Mouse (Mus musculus): Measurements from ENCODE around the gene Gm47985. TPM values are rescaled to one million over a fixed set of nuclear protein-coding genes. Genes with fewer than 3 reads are reported as not detected.
"Not testable (repeated sequence)": the region's sequence is repeated elsewhere in the genome, so short reads cannot be mapped to it uniquely, and the experiment has no call there.

Gene Gm47985
- polyA plus RNA-seq, 1 experiment from 2014 or later, result 0.14 TPM

DNA sequence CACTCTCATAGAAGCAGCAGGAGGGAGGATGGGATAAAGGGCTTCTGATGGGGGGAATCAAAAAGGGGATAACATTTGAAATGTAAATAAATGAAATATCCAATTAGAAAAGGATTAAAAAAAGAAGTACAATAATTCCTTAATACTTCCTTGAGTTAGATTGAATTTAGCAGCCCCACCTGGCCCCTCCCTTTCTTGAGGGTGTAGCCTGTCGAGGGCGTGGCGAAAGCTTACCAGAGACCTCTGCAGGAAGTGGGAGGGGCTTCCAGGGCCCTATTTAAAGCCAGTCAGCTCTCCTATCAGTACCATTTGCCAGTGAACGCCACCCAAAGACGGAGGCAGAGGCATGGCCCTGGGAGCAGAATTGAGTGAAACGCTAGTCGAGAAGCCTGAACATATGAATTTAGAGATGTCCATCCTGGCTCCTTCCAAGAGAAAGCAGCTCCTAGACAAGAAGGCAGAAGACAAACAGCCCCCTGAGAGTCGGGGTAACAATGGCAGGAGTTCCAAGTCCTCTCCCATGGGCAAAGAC lies 27.6 kb downstream of the Gm47985 start, which contains the start of gene Gm47996:
TSS of gene Gm47996 (plus strand) at position 308 of the 532 bp plus-strand sequence.
- not testable (repeated sequence) for H3K27ac ChIP-seq (replicated peaks); H3K36me3 ChIP-seq; H3K27me3 ChIP-seq; H3K4me2 ChIP-seq; H3K4me1 ChIP-seq (replicated peaks); H3K4me3 ChIP-seq; ATAC-seq (ENCODE audit: low read depth); H3K9me3 ChIP-seq; H3K9ac ChIP-seq
- 94% methylated on average over 4 of the region's 8 CpGs for WGBS

DNA sequence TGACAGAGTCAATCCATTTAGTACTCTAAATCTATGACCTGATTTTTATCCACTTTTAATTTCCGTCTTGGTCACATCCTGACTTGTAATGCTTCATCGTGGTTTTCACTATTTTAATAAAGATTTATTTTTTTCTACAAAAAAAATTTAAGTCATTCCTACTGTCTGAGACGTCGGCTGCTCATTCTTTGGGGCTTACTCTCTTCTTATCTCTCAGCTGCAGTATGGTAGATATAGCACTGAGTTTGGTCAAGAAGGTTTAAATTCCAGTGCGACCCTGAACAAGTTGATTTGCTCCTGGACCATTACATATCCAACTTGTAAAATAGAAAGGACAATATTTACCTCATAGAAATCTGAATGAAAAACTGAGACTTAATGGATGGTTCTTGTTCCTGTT lies 29.3 kb downstream of the Gm47985 start:
- ATAC-seq (ENCODE audit: low read depth); H3K4me3 ChIP-seq: not testable (repeated sequence)

DNA sequence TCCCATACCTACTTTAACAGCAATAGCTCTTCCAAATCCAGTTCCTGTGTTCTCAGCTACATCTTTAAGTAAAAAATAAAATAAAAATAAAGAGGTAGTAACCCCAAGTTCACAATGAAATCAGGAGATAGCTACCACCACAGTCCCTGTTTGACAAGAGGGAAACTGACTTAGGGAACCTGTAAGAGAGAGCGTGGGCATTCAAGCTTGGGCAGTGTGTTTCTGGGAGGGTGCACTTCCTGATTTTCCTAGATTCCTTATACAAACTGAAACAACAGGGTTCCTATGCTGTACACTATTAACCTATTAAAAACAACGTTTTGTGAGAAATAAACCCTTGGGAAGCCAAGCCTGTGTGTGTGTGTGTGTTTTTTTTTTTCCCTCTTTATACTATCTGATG lies 32.5 kb downstream of the Gm47985 start:
- H3K4me2 ChIP-seq, result no peak overlapping the region
- 72% methylated on average over 2 of the region's 2 CpGs for WGBS
- no peak for ATAC-seq (ENCODE audit: low read depth)
- H3K27me3 ChIP-seq, result no peaks in the 10 kb centered on the region
- no peaks in the 10 kb centered on the region for H3K9me3 ChIP-seq
- no peak overlapping the region for H3K27ac ChIP-seq (replicated peaks)
- H3K9ac ChIP-seq, result no peak overlapping the region
- no peak overlapping the region for H3K4me3 ChIP-seq
- no peaks in the 10 kb centered on the region for H3K4me1 ChIP-seq (replicated peaks)
- H3K36me3 ChIP-seq, result no peaks in the 10 kb centered on the region

More for the DNA sequence above, 29.3 kb downstream of the Gm47985 start:
- 93% methylated on average over 5 of the region's 5 CpGs for WGBS
- not testable (repeated sequence) for H3K9me3 ChIP-seq; H3K9ac ChIP-seq; H3K27me3 ChIP-seq; H3K27ac ChIP-seq (replicated peaks); H3K4me2 ChIP-seq; H3K4me1 ChIP-seq (replicated peaks); H3K36me3 ChIP-seq

DNA sequence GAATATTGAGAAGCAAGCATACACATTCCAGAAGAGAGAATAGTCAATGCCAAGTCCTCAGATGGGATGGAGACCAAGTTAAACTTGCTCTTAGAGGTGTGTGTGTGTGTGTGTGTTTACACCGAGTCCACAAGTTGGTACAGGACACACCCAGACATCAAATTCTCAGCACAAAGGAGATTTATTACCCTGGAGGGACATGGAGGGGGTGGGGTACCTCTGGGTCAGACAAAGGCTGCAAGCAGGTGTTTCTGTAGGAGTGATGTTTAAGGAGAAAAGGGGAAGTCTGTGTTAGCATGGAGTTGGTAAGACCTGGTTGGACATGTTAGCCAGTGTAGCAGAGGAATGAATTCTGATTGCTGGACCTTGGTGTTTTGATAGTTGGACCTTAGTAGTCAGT lies 33.6 kb downstream of the Gm47985 start:
- Histone ChIP-seq H3K27ac (replicated peaks) (no peak overlapping the region), H3K36me3 (no peaks in the 10 kb centered on the region), H3K4me3 (no peak overlapping the region), H3K9ac (no peak overlapping the region), H3K4me1 (replicated peaks) (no peaks in the 10 kb centered on the region), H3K9me3 (no peaks in the 10 kb centered on the region), H3K4me2 (no peak overlapping the region), H3K27me3 (no peaks in the 10 kb centered on the region)
- ATAC-seq (ENCODE audit: low read depth), result no peak
- 54% methylated on average over 1 of the region's 1 CpGs for WGBS

DNA sequence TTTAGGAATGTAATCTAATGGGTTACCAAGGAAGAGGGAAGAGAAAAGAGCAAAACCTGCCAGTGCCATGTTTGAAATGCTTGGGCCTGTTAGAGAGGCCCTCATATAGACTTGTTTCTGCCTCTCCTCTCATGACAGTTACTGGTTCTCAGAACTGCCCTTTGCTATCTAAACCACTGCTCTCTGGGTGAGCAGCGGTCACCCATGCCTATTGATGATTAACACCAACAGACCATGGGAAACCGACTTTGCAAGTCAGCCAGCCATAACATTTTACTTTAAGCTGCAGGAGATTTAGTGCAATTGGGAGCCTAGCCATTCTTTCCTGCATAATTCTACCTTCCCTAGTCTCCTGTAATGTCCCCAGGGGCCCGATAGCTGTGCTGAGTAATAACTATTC lies 34.1 kb downstream of the Gm47985 start:
- H3K4me1 ChIP-seq (replicated peaks), result no peaks in the 10 kb centered on the region
- 62% methylated on average over 3 of the region's 3 CpGs for WGBS
- ATAC-seq (ENCODE audit: low read depth), result no peak

DNA sequence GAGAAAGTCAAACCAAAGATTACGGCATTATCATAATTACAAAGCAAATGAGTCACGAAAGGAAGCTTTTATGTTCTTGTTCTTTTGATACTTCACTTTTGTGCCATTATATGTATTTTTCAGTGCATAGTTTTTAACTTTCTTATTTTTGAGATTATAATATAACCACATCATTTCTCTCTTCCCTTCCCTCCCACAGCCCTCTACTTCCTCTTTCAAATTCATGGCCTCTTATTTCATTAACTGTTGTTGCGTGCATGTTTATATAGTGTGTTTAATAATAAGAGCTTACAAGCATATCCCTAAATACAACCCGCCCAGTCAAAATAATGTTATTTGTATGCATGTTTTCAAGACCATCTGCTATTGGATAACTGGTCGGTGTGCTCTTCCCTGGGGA lies 36.7 kb downstream of the Gm47985 start:
- no peak overlapping the region for H3K9ac ChIP-seq
- no peak overlapping the region for H3K4me2 ChIP-seq
- no peaks in the 10 kb centered on the region for H3K27me3 ChIP-seq
- H3K27ac ChIP-seq (replicated peaks), result no peak overlapping the region
- H3K36me3 ChIP-seq, result no peaks in the 10 kb centered on the region
- H3K4me3 ChIP-seq, result no peak overlapping the region
- H3K9me3 ChIP-seq, result no peaks in the 10 kb centered on the region
- no peaks in the 10 kb centered on the region for H3K4me1 ChIP-seq (replicated peaks)
- WGBS, result 94% methylated on average over 5 of the region's 5 CpGs
- ATAC-seq (ENCODE audit: low read depth), result no peak

More for the DNA sequence above, 34.1 kb downstream of the Gm47985 start:
- H3K4me2 ChIP-seq, result no peak overlapping the region
- H3K9me3 ChIP-seq, result no peaks in the 10 kb centered on the region
- H3K4me3 ChIP-seq, result no peak overlapping the region
- no peaks in the 10 kb centered on the region for H3K36me3 ChIP-seq
- no peak overlapping the region for H3K27ac ChIP-seq (replicated peaks)
- H3K27me3 ChIP-seq, result no peaks in the 10 kb centered on the region
- no peak overlapping the region for H3K9ac ChIP-seq

DNA sequence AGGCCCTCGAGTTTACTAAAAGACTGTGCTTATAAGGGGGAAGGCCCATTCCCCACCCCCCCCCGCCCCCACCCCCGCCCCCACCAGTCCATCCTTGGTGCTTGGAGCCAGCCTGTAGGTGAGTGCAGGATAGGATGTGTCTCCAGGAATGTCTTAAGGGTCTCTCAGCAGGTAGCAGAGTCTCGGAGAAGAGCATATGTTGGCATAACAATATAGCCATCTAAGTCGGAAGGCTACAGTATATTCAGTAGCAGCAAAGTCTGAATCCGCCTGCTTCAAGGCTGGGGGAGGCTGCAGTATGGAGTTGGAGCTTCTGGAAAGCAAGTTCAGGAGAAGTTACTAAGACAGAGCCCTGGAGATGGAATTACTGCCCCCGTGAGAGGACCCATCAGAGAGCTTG lies 37.8 kb downstream of the Gm47985 start:
- Histone ChIP-seq H3K27ac (replicated peaks) (no peak overlapping the region), H3K36me3 (no peaks in the 10 kb centered on the region), H3K27me3 (no peaks in the 10 kb centered on the region), H3K9me3 (no peaks in the 10 kb centered on the region), H3K9ac (no peak overlapping the region), H3K4me2 (no peak overlapping the region), H3K4me1 (replicated peaks) (no peaks in the 10 kb centered on the region), H3K4me3 (no peak overlapping the region)
- 69% methylated on average over 7 of the region's 7 CpGs for WGBS
- no peak for ATAC-seq (ENCODE audit: low read depth)

DNA sequence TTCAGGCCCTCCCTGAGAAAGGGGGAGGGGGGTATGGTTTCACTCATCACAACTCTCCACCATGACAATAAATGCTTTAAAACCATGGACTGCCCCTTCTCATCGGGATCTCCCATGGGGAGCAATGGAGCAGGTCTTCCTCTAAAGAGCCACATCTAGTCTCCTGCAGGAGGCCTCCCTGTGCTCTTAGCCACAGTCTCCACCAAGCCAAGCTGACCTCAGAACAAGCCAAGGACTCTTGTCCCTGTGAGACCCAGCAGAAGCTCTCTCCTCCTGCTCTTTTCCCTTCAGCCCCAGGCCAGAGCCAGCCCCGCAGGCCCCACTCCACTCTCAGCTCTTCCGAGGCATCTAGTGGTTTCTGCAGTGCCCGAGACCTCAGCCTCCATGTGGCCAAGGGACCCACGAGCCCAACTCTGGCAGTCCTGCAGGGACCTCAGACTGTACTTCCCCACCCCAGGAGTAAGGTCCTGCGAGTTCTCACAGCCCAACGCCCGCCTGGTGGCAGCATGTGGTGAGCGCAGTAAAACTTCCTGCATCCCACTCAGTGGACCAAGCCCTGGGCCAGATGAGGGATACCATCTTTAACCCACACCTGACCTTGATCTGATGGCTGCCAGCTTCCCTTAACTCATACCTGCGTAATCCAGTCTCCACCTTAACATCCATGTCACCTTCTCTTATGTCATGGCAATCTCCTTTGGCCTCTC lies 40.4 kb downstream of the Gm47985 start:
- no peaks in the 10 kb centered on the region for H3K9me3 ChIP-seq
- no peak overlapping the region for H3K27ac ChIP-seq (replicated peaks)
- WGBS, result 88% methylated on average over 10 of the region's 10 CpGs
- H3K27me3 ChIP-seq, result no peaks in the 10 kb centered on the region
- H3K4me3 ChIP-seq, result no peak overlapping the region
- H3K36me3 ChIP-seq, result no peaks in the 10 kb centered on the region
- ATAC-seq (ENCODE audit: low read depth), result no peak
- H3K4me2 ChIP-seq, result no peak overlapping the region
- H3K9ac ChIP-seq, result no peak overlapping the region
- H3K4me1 ChIP-seq (replicated peaks), result no peaks in the 10 kb centered on the region

DNA sequence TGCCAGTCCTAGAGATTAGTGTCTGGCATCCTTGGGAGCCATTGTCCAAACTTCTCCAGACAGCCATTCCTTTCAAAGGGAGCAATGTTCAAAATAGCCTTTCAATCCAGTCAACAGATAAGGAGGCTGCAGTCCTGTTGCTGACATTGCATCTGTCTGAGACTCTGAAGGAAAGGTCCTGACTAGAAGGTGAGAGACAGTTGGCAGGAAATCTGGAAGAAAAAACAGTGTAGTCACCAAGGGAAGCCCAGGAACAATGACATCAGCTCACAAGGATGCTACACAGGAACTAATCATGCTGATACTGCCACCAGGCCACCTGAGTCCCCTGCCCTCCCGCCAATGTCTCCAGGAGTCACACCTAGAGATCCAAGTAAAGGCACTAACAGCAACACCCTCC lies 41.0 kb downstream of the Gm47985 start:
- no peak overlapping the region for H3K4me2 ChIP-seq
- 81% methylated on average over 1 of the region's 1 CpGs for WGBS
- H3K27me3 ChIP-seq, result no peaks in the 10 kb centered on the region
- ATAC-seq (ENCODE audit: low read depth), result no peak
- H3K9ac ChIP-seq, result no peak overlapping the region
- no peak overlapping the region for H3K27ac ChIP-seq (replicated peaks)
- H3K36me3 ChIP-seq, result no peaks in the 10 kb centered on the region
- no peak overlapping the region for H3K4me3 ChIP-seq
- no peaks in the 10 kb centered on the region for H3K9me3 ChIP-seq
- no peaks in the 10 kb centered on the region for H3K4me1 ChIP-seq (replicated peaks)

DNA sequence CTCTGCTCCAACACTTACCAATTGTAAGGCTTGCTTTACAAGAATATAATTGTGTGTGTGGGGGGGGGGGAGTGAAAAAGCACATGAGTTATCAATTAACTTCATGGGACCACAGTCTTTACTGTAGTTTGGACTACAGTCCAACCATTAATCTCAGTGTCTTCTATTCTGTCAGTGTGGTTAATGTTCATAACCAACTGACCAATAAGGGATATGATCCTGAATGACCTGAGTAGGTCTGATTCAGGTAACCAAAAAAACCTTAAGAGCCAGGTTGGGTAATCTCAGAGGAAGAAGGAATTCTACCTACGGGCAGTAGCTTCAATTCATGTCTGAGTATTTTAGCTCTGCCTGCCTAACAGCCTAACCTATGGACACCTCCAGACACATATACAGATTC lies 42.2 kb downstream of the Gm47985 start:
- no peaks in the 10 kb centered on the region for H3K27me3 ChIP-seq
- no peaks in the 10 kb centered on the region for H3K9me3 ChIP-seq
- no peak overlapping the region for H3K4me3 ChIP-seq
- no peaks in the 10 kb centered on the region for H3K36me3 ChIP-seq
- no peak overlapping the region for H3K4me2 ChIP-seq
- H3K4me1 ChIP-seq (replicated peaks), result no peaks in the 10 kb centered on the region
- no peak for ATAC-seq (ENCODE audit: low read depth)
- no peak overlapping the region for H3K9ac ChIP-seq
- no peak overlapping the region for H3K27ac ChIP-seq (replicated peaks)
- WGBS, result 93% methylated on average over 1 of the region's 1 CpGs

DNA sequence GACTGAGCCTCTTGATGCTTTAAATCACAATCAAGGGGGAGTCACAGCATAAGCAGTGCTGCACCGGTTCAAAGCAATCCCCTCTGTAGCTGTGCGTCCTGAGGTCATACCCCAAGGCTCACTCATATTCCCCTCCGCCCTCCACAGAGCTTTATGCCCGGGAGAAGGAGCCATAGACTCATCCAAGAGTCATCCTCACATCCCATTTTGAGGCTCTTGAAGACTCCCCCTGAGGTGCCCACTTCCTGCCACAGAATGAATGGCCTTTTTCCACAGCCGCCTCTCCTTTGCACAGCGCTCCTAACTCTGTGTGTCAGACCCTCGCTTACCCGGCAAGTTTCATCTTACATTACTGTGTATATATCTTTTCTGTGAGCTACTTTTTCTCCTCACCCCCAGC lies 45.2 kb downstream of the Gm47985 start:
- no peak overlapping the region for H3K27ac ChIP-seq (replicated peaks)
- H3K36me3 ChIP-seq, result no peaks in the 10 kb centered on the region
- no peak overlapping the region for H3K4me2 ChIP-seq
- ATAC-seq (ENCODE audit: low read depth), result no peak
- no peaks in the 10 kb centered on the region for H3K9me3 ChIP-seq
- H3K4me1 ChIP-seq (replicated peaks), result no peaks in the 10 kb centered on the region
- H3K9ac ChIP-seq, result no peak overlapping the region
- 80% methylated on average over 8 of the region's 8 CpGs for WGBS
- no peak overlapping the region for H3K4me3 ChIP-seq
- H3K27me3 ChIP-seq, result no peaks in the 10 kb centered on the region

DNA sequence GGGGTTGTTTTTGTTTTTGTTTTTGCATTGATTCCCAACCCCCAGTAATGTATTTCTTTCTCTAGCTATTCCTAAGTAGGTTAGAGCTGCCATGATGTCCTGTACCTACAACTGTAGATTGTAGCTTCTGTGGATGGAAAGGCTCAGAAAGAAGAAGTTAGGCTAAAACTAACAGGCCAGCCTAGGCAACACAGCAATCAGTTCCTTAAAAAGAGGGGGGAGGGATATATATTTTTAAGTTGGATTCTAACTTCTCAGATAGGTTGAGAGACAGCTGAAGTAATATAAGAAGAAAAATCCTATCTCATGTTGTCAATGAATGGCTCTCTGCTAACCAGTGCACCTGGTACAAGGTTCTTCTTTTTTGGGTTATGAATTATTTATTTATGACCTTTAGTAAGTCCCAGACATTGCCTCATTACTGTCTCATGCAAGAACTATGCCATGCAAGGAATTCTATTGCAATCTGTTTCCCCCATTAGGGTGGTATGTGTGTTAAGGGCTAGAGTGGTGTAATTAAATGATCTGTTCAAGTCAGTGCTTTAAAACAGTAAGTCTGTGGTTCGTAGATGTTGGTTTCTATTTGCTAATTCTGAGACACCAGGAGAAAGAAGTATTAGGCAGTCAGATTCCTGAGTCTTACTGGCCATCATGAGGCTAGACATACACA lies 46.1 kb downstream of the Gm47985 start:
- no peak for ATAC-seq (ENCODE audit: low read depth)
- Histone ChIP-seq H3K9ac (no peak overlapping the region), H3K4me1 (replicated peaks) (no peaks in the 10 kb centered on the region), H3K9me3 (no peaks in the 10 kb centered on the region), H3K36me3 (no peaks in the 10 kb centered on the region), H3K4me3 (no peak overlapping the region), H3K4me2 (no peak overlapping the region), H3K27ac (replicated peaks) (no peak overlapping the region), H3K27me3 (no peaks in the 10 kb centered on the region)
- 64% methylated on average over 1 of the region's 1 CpGs for WGBS
